Mouse (Mus musculus) adrenal gland, postnatal 14 days (tissue): ENCODE results near the gene Gm2a. TPM values are rescaled to one million over a fixed set of nuclear protein-coding genes. Genes with fewer than 3 reads are reported as not detected.
"Not testable (repeated sequence)": the region's sequence is repeated elsewhere in the genome, so short reads cannot be mapped to it uniquely, and the experiment has no call there.

Experiments
- DNase-seq: peaks from one replicate; pipeline ENCODE4 v3.0.0; 2021; ENCODE audit warnings: mixed read lengths
- total RNA-seq: library from RNA; stranded (reverse); gene quantifications from 2 replicates; pipeline ENCODE4 v1.2.3, GENCODE M21; 2021

The Gm2a gene
- total RNA-seq, 1 experiment from 2014 or later, result 106 TPM

- no peak for DNase-seq
These were observed 1.0 kb upstream of the Gm2a start for GRCm38 (mm10) chr11:55096731-55097462.

DNA sequence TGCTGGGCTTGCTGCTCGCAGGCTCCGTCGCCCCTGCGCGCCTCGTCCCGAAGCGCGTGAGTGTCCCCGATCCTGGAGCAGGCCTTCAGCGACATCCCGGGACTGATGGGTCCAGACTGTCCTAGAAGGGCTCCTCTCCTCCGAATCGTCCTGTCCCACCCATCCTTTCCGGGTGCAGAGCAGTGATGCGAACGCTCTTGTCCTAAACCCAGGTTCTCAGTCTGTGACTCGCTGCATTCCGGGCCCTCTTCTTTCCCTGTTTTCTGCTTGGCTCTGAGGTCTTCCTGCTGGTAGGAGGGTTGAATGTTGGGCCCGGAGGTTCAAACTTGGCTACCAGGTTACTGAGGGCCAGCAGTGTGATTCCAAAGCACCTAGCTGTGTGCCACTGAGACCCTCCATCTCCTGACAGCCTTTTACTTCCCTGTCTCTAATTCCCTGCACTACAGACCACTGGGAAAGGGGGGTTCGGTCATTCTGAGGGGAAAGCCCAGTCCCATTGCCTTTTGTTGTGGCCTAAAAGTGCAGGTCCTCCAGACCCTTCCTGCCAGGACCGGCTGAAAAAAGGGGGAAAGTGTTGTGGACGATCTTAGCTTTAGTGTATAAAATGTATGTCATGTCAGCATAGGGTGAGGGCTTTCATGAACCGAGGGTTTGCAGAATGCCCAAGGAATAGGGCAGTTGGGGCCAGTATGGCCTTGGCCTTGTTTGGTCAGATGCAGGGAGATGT is 437 bp downstream of the Gm2a start:
- DNase-seq, result no peak

DNA sequence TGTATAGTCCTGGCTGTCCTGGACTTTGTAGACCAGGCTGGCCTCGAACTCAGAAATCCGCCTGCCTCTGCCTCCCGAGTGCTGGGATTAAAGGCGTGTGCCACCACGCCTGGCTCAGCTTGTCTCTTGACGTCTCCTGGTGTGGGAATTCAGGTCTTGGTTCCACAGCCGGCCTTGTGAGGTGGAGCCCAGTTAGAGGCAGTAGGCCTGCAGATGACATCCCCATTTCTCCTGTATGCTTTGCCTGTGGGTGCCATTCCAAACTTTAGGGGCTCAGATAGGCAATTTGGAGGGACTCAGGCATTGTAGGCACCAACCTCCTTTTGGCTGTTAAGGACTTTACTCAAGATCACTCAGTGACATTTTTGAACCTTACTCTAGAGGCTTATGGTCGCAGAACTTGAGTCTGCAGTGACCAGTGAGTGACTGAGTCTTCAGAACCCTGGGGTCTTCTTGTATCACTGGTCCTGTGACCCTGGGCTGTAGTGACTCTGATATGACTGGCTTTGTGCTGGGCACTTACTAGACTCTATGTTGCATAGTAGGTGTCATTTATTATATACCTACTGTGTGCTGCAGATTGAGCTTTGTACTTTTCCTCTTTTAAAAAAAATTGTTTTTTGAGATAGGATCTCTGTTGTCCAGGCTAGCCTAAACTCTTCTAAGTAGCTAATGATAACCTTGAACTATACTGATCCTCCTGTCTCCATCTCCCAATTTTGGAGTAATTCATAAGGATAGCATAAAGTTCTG is 1.3 kb downstream of the Gm2a start:
- DNase-seq, result no peak

DNA sequence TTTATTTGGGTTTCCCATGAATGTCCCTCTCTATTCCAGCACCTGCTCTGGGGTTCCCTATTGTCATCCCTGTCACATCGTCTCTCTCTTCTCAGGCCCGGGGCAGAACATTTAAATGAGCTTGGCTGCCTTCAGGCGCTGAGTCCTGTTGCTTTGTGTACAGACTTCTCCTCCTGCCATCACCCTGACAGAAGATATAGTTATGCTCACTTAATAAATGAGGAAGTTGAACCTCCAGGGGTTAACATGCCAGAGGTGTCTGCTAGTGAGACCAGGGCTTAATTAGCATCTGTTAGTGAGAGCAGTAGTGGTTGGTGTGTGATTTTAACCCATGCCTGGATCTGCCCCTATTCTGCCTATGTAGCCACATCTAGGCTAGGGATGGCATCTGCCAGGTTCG is 2.0 kb downstream of the Gm2a start:
- DNase-seq, result no peak

GRCm38 (mm10) chr11:55102015-55102414 is 4.1 kb downstream of the Gm2a start:
- DNase-seq, result no peak

- peak; percentile 71 for DNase-seq
These were observed 5.3 kb downstream of the Gm2a start for GRCm38 (mm10) chr11:55103229-55103628.

DNA sequence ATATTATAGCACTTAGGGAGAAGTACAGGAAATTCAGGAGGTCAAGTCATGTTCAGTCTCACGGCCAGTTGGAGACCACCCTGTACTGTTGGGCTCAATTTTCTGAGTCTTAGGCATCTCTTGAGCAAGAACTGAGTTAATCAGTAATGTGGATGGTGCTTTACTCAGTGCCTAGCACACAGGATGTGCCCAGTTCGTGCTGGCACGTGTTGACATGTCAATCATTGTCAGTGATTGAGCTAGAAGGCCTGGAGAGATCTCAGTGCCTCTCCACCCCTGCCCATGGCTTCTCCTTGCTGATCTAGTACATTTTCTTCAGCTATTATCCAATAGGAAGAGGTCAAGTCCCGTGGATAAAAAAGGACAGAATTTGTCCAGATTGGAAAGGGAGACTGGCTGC is 7.5 kb downstream of the Gm2a start:
- DNase-seq, result no peak

- no peak for DNase-seq
These were observed 8.7 kb downstream of the Gm2a start for GRCm38 (mm10) chr11:55106636-55107035.

- no peak for DNase-seq
These were observed 11.8 kb downstream of the Gm2a start for GRCm38 (mm10) chr11:55109521-55110300.

GRCm38 (mm10) chr11:55110566-55111169 is 12.8 kb downstream of the Gm2a start:
- DNase-seq, result peak; percentile 37

DNA sequence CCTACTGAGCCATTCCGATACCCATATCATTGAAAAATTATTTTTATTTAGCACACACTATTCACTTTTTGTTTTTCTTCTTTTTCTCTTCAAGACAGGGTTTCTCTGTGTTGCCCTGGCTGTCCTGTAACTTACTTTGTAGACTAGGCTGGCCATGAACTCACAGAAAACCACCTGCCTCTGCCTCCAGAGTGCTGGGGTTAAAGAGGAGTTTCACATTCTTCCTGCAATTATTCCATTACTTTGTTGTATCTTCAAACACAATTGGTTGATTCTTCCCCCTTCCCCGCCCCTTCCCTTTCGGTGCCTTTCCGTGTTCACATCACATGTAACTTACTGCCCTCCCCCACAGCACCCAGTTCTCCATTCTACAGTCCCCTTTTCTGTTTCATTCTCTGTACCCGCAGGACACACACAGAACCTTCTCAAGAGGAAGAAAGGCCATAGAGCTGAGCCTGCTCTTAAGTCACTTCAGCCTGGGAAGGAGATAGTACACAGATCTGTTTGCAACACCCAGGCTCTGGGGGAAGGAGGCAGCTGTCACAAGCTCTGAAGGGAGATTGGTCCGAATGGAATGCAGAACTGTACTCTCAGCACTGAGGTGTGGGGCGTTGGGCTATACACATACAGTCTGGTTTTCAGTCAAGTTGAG is 15.4 kb downstream of the Gm2a start:
- no peak for DNase-seq

GRCm38 (mm10) chr11:55113861-55114250 is 15.9 kb downstream of the Gm2a start:
- not testable (repeated sequence) for DNase-seq

DNA sequence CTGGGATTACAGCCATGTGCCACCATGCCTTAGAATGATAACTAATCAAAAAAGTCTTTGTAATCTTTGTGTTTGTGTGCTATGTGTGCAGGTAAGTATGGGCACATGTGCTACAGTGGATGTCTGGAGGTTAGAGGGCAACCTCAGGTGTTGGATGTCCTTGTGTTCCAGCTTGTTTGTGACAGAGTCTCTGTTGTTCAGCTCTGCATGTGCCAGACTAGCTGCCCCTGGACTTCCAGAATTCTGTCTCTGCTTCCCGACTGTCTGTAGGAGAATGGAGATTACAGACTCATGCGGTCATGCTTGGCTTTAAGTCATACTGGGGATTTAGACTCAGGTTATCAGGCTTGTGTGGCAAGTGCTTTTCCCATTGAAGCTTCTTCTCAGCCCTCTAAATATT is 16.4 kb downstream of the Gm2a start:
- no peak for DNase-seq

GRCm38 (mm10) chr11:55116004-55116403 is 18.1 kb downstream of the Gm2a start:
- DNase-seq, result peak; percentile 46

DNA sequence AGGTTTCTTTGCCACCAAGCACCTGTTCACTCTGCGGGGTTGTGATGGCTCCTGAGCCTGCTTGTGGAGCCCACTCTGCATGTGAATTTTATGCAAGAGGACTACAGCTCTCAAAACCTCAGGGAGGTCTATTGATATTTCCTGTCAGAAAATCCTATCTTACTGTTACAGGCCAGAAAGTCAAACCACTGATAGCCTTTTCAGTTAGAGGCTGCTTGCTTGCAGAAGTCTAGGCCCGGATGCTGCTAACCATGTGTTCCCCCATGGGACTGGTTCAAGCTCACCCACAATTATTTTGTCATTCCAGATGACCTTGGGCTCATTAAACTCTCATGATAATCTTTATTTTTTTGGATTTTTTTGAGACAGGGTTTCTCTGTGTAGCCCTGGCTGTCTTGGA is 19.1 kb downstream of the Gm2a start:
- no peak for DNase-seq

- no peak for DNase-seq
These were observed 22.4 kb downstream of the Gm2a start for GRCm38 (mm10) chr11:55120279-55120678.

DNA sequence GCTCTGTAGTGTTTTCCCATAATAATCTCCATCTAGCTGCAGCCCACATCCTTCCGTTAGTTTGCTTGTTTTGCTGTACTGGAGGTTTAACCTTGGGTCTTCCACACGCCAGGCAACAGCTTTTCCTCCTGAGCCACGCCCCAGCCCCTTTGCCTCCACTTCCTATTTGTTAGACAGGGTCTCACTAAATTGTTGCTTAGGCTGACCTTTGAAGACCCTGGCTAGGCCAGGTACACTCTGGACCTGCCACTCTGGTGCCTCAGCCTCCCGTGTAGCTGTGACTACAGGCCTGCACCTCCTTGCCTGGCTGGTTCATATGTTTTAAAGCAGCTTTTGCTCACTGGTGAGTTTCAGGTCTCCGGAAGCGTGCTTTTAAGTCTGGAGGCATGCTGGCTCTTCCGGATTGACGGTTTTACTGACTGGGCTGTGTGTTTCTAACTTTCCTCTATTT is 22.9 kb downstream of the Gm2a start:
- no peak for DNase-seq

DNA sequence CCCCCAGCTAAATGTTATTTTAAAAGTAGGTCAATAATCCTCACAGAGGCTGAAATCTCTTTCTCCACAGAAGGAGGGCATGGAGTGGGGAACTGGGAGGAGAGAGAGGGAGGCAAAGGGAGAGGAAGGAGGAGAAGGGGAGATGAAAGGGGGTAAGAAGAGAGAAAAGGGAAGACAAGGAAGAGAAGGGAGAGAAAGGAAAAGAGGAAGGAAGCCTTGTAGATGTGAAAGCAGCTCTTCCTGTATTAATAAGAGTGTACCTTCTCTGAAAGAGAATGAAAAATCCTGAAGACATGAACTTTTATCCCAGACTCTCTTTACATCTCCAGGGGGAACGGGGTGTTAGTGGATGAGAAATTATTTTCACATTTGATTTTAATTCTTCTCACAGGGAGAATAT is 23.5 kb downstream of the Gm2a start:
- DNase-seq, result no peak

- DNase-seq, result no peak
These were observed 28.7 kb downstream of the Gm2a start for GRCm38 (mm10) chr11:55126663-55127062.

- peak; percentile 56 for DNase-seq
These were observed 30.0 kb downstream of the Gm2a start for GRCm38 (mm10) chr11:55127937-55128336.

DNA sequence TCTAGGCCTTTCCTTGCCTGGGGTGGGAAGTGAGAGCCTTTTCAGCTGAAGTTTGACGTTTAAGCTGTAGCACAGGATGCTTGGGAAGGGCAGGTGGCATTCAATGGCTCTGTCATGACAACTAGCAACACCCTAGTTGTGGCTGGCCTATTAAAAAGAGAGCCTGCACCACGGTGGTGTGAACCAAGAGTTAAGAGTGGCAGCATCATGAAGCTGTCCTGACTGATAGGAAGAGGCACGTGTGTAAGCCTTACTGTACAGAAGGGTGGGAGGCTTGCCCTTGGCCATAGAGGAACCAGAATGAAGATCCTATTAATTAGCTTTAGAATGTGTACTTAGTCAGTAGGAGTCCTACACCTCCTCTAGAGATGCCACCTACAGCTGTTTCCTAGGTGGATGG is 30.5 kb downstream of the Gm2a start:
- no peak for DNase-seq
